Mouse (Mus musculus) hindbrain, embryonic 15.5 days (tissue): ENCODE results near the gene Msrb3. TPM values are rescaled to one million over a fixed set of nuclear protein-coding genes. Genes with fewer than 3 reads are reported as not detected.

Source experiments
- ATAC-seq: fragments of 200-750 bp; cut with Nextera tagmentation; 2 replicates; pipeline ENCODE4 v1.8.0; 2017; ENCODE audit warnings: low read depth, moderate number of reproducible peaks, moderate TSS enrichment; ENCODE audit not compliant: low FRiP score
- H3K27ac ChIP-seq: fragments of 300-500 bp; sonication (generic); replicated peaks from 2 replicates; pipeline ENCODE4 v1.5.1; 2015; ENCODE audit warnings: mild to moderate bottlenecking, inconsistent platforms
- H3K27me3 ChIP-seq: fragments of 300-500 bp; sonication (generic); 2 replicates; pipeline ENCODE4 v1.6.1; 2015; ENCODE audit warnings: control low read depth, inconsistent platforms
- H3K36me3 ChIP-seq: fragments of 300-500 bp; sonication (generic); 2 replicates; pipeline ENCODE4 v1.6.1; 2015; ENCODE audit warnings: control low read depth, inconsistent platforms
- H3K4me1 ChIP-seq: fragments of 300-500 bp; sonication (generic); replicated peaks from 2 replicates; pipeline ENCODE4 v1.6.1; 2015; ENCODE audit warnings: control low read depth, inconsistent platforms
- H3K4me2 ChIP-seq: fragments of 300-500 bp; sonication (generic); 2 replicates; pipeline ENCODE4 v1.6.1; 2015; ENCODE audit warnings: moderate library complexity, mild to moderate bottlenecking, inconsistent platforms
- H3K4me3 ChIP-seq: fragments of 300-500 bp; sonication (generic); 2 replicates; pipeline ENCODE4 v1.5.1; 2015; ENCODE audit warnings: mild to moderate bottlenecking, inconsistent platforms
- H3K9ac ChIP-seq: fragments of 300-500 bp; sonication (generic); 2 replicates; pipeline ENCODE4 v1.6.1; 2015; ENCODE audit warnings: inconsistent platforms
- H3K9me3 ChIP-seq: fragments of 300-500 bp; sonication (generic); 2 replicates; pipeline ENCODE4 v1.6.1; 2016; ENCODE audit warnings: control low read depth, inconsistent platforms
- WGBS: fragments of 180-500 bp; shearing (Covaris S2); methylation state at CpG from one replicate; pipeline ENCODE4 v1.1.7; 2015; 5-methylcytosine and 5-hydroxymethylcytosine counted together
- polyA plus RNA-seq: library from polyadenylated mRNA; unstranded; fragments of >200 nt; fragmentation: Nextera tagmentation; extraction: Ambion mirVana; gene quantifications from 2 replicates; pipeline ENCODE4 v1.2.1, GENCODE M21; 2015

The Msrb3 gene
- polyA plus RNA-seq, 1 experiment from 2014 or later, result 1.5 TPM

GRCm38 (mm10) chr10:120851196-120851781 lies 47.6 kb downstream of the Msrb3 start:
- no peaks in the 10 kb centered on the region for H3K9me3 ChIP-seq
- H3K4me1 ChIP-seq, result peaks cover 13% of the 10 kb centered on the region; the same call in 1 of the 2 replicates
- peak overlapping the region; percentile 34 for H3K4me2 ChIP-seq
- H3K27me3 ChIP-seq, result no peaks in the 10 kb centered on the region
- WGBS, result 59% methylated on average over 9 of the region's 9 CpGs
- no peak overlapping the region for H3K4me3 ChIP-seq
- H3K36me3 ChIP-seq, result no peaks in the 10 kb centered on the region
- no peak overlapping the region for H3K27ac ChIP-seq
- ATAC-seq, result no peak
- H3K9ac ChIP-seq, result no peak overlapping the region

DNA sequence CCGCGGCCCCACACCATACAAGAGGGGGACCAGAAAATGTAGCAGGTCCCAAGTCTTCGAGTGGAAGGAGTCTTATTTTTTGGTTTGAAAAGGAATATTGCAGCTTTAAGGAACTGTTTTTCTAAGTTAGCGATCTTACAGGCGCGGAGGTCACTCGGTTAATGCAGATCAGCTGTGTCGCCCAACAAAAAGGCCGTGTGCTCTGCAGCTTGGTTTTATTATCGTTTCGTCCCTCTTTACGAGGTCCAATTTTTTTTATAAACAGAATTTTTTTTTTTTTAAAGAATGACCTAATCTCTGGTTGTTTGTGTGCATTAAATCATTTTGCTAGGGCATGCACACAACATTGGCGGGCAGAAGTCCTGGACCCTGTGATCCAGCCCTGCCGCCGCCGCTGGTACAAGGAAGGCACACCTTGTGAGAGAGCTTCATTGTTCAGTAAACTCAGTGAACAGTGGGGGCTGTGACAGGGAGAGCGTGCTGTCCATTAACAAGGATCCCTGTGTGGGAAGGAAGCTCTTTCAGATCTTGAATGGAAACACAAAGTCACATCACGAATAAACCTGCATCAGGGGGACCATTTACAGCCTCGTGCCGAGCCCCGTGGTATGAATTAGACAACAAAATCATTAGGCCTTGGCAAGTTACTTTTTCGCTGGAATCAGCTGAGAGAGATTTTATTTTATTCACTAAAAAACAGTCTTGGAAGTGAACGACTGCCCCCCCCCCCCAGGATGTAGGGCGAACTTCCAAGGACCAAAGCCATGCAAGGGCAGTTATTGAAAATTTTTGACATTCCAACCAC lies 48.3 kb downstream of the Msrb3 start:
- ATAC-seq, result no peak
- Histone ChIP-seq H3K9me3 (no peaks in the 10 kb centered on the region), H3K4me2 (peak overlapping the region; percentile 34), H3K27ac (no peak overlapping the region), H3K4me1 (peaks cover 13% of the 10 kb centered on the region; the same call in 1 of the 2 replicates), H3K9ac (no peak overlapping the region), H3K27me3 (no peaks in the 10 kb centered on the region), H3K36me3 (no peaks in the 10 kb centered on the region), H3K4me3 (no peak overlapping the region)
- 56% methylated on average over 24 of the region's 24 CpGs for WGBS

DNA sequence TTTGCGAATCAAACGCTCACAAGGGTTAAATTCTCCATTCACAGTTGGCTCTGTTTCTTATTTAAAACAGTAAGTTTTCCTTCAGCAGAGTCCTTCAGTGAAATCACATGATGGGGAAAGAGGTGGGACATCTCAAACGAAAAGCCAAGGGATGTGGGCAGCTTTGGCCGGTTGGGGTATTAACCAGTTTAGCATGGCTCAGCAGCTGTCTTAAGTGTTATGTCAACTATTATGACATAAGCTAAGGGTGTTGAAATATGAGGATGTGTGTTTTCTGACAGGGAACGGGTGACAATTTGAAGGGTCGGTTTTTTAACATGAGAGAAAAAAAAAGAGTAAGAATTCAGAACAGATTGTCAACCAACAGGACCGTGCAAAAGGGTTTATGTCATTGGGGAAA lies 50.2 kb downstream of the Msrb3 start:
- ATAC-seq, result no peak
- H3K9me3 ChIP-seq, result no peaks in the 10 kb centered on the region
- 86% methylated on average over 7 of the region's 7 CpGs for WGBS
- H3K4me1 ChIP-seq, result peaks cover 9% of the 10 kb centered on the region; the same call in 1 of the 2 replicates
- no peak overlapping the region for H3K27ac ChIP-seq
- no peaks in the 10 kb centered on the region for H3K27me3 ChIP-seq
- H3K4me3 ChIP-seq, result no peak overlapping the region
- H3K36me3 ChIP-seq, result no peaks in the 10 kb centered on the region
- H3K4me2 ChIP-seq, result no peak overlapping the region
- no peak overlapping the region for H3K9ac ChIP-seq

GRCm38 (mm10) chr10:120847785-120848184 lies 51.1 kb downstream of the Msrb3 start:
- Histone ChIP-seq H3K27me3 (no peaks in the 10 kb centered on the region), H3K4me2 (no peak overlapping the region), H3K27ac (no peak overlapping the region), H3K4me3 (no peak overlapping the region), H3K9me3 (no peaks in the 10 kb centered on the region), H3K36me3 (no peaks in the 10 kb centered on the region), H3K4me1 (peaks cover 9% of the 10 kb centered on the region; the same call in 1 of the 2 replicates), H3K9ac (no peak overlapping the region)
- 88% methylated on average over 4 of the region's 4 CpGs for WGBS
- ATAC-seq, result no peak

- Histone ChIP-seq H3K9me3 (no peaks in the 10 kb centered on the region), H3K9ac (no peak overlapping the region), H3K36me3 (no peaks in the 10 kb centered on the region), H3K4me3 (no peak overlapping the region), H3K27me3 (no peaks in the 10 kb centered on the region), H3K4me1 (no peaks in the 10 kb centered on the region), H3K27ac (no peak overlapping the region), H3K4me2 (no peak overlapping the region)
- no peak for ATAC-seq
- 81% methylated on average over 7 of the region's 7 CpGs for WGBS
These were observed 58.9 kb downstream of the Msrb3 start for GRCm38 (mm10) chr10:120839966-120840365.

GRCm38 (mm10) chr10:120834531-120834930 lies 64.4 kb downstream of the Msrb3 start:
- H3K9me3 ChIP-seq, result no peaks in the 10 kb centered on the region
- no peak overlapping the region for H3K9ac ChIP-seq
- H3K36me3 ChIP-seq, result no peaks in the 10 kb centered on the region
- no peak overlapping the region for H3K27ac ChIP-seq
- H3K4me2 ChIP-seq, result no peak overlapping the region
- WGBS, result 100% methylated on average over 1 of the region's 1 CpGs
- no peaks in the 10 kb centered on the region for H3K27me3 ChIP-seq
- no peak for ATAC-seq
- no peak overlapping the region for H3K4me3 ChIP-seq
- H3K4me1 ChIP-seq, result no peaks in the 10 kb centered on the region

DNA sequence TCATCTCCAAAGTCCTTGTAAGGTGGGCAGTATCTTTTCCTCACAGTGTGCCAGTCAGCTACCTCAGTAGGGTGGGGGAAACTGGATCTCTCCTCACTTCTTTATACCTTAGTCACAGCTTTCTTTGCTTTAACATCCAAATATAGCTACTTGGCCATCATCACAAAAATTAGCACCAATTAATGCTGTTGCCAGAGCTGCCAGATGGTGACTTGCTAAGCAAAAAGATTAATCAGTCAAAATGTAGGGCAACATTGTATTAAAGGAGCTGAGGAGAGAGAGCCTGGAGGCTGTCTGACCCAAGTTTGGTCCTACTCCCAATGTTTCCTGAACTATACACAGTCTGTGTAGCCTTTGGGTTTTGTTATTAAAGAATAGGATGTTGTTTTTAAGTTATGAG lies 65.1 kb downstream of the Msrb3 start:
- Histone ChIP-seq H3K36me3 (no peaks in the 10 kb centered on the region), H3K4me2 (no peak overlapping the region), H3K4me3 (no peak overlapping the region), H3K9ac (no peak overlapping the region), H3K27me3 (no peaks in the 10 kb centered on the region), H3K9me3 (no peaks in the 10 kb centered on the region), H3K4me1 (no peaks in the 10 kb centered on the region), H3K27ac (no peak overlapping the region)
- ATAC-seq, result no peak

- no peak overlapping the region for H3K27ac ChIP-seq
- no peaks in the 10 kb centered on the region for H3K9me3 ChIP-seq
- H3K4me1 ChIP-seq, result peaks cover 5% of the 10 kb centered on the region
- ATAC-seq, result no peak
- H3K36me3 ChIP-seq, result no peaks in the 10 kb centered on the region
- H3K4me3 ChIP-seq, result no peak overlapping the region
- 93% methylated on average over 12 of the region's 12 CpGs for WGBS
- H3K27me3 ChIP-seq, result no peaks in the 10 kb centered on the region
- no peak overlapping the region for H3K4me2 ChIP-seq
- H3K9ac ChIP-seq, result no peak overlapping the region
These were observed 71.1 kb downstream of the Msrb3 start for GRCm38 (mm10) chr10:120827761-120828160.

DNA sequence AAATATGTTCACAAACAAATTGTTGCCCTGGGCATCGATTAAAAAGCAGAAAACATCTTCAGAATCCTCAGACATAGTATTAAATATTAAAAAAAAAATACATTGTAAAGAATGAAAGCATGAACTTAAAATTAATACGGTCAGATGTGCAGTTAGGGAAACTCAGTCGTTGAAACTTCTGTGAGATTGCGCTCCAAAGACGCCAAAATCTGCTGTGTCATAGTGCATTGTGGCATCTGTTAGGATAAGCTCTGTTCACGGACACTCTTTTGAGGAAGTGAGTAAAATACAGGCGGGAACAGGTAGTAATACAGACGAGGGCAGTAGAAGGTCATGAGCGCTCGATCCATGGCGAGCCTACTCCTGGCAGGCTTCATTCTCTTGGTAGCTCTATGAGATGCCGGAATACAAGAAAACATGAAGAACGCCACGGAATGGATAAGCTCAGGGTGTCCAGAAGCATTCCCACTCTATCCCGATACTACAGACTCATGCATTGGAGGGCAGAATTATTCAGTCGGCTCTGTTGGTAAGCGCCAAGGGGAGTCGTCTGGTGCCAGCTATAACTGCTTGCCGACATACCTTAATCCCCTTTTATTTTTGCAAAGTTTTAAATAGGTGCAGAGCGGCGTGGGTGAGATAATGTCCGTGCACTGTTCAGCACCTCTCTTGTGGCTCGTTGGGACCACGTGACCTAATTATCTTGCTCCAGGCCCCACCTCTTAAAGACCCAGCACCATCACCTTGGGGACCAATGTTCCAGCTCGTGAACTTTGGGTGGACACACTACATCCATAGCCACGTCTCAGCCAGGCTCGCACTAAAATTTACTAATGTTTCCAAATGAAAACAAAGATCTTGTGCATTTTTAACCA lies 71.9 kb downstream of the Msrb3 start:
- Histone ChIP-seq H3K9ac (no peak overlapping the region), H3K9me3 (no peaks in the 10 kb centered on the region), H3K27ac (no peak overlapping the region), H3K4me3 (no peak overlapping the region), H3K36me3 (no peaks in the 10 kb centered on the region), H3K27me3 (no peaks in the 10 kb centered on the region), H3K4me2 (no peak overlapping the region), H3K4me1 (peaks cover 5% of the 10 kb centered on the region)
- WGBS, result 84% methylated on average over 27 of the region's 27 CpGs
- ATAC-seq, result no peak

DNA sequence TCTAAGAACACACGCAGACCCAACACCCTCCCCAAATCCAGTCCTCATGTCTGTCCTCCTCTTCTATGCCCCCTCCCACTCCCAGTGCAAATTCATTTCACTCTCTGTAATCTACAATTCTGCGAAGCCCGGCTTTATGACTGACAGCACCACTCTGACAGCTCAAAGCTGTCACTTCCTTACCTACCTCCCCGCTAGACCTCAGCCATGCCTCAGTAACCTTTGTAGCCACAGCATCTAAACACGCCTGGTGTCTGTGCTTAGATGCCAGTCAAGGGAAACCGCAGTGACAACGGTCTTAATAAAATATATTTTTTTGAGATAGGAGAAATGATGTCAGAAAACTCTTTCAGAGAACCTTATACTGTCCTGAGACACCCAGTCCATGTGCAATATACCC lies 72.5 kb downstream of the Msrb3 start:
- Histone ChIP-seq H3K36me3 (no peaks in the 10 kb centered on the region), H3K4me3 (no peak overlapping the region), H3K27ac (no peak overlapping the region), H3K27me3 (no peaks in the 10 kb centered on the region), H3K9ac (no peak overlapping the region), H3K4me1 (peaks cover 5% of the 10 kb centered on the region), H3K4me2 (no peak overlapping the region), H3K9me3 (no peaks in the 10 kb centered on the region)
- 76% methylated on average over 7 of the region's 7 CpGs for WGBS
- no peak for ATAC-seq

GRCm38 (mm10) chr10:120825594-120825993 lies 73.3 kb downstream of the Msrb3 start:
- H3K9me3 ChIP-seq, result no peaks in the 10 kb centered on the region
- H3K9ac ChIP-seq, result no peak overlapping the region
- no peaks in the 10 kb centered on the region for H3K27me3 ChIP-seq
- WGBS, result 29% methylated on average over 11 of the region's 11 CpGs
- no peak for ATAC-seq
- H3K4me1 ChIP-seq, result peaks cover 5% of the 10 kb centered on the region
- H3K4me3 ChIP-seq, result no peak overlapping the region
- H3K36me3 ChIP-seq, result no peaks in the 10 kb centered on the region
- peak overlapping the region; percentile 2; the same call in 1 of the 2 replicates for H3K4me2 ChIP-seq
- H3K27ac ChIP-seq, result no peak overlapping the region
